Mouse (Mus musculus): ENCODE measurements around the gene Gmeb1.

DNA sequence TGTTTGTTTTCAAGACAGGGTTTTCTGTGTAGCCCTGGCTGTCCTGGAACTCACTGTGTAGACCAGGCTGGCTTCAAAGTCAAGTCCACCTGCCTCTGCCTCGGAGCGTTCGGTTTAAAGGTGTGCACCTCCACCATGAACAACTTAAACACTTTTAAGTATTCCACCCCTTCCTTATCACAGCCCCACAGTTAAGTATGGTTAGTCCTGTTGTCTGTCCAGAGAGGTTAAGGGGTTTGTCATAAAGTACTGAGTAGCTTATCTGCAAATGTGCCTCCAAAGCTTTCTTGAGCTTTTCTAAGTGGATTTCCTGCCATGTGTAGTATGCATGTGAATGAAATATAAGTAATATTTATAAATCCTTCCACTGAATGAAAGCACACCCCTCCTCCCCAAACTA, 14.5 kb upstream of the Gmeb1 start:
- TF ChIP-seq MYC (IDR thresholded peaks at IDR 0.05; ENCODE audit: low read depth, low read length) = no peak
- TF ChIP-seq CTCF (IDR thresholded peaks at IDR 0.05 in 2 of 3, conservative IDR thresholded peaks at IDR 0.05 in 1 of 3; ENCODE audit: control insufficient read depth in 1 of 3, insufficient read depth in 1 of 3, low read depth in 2 of 3, low read length in 3 of 3, poor library complexity in 1 of 3, severe bottlenecking in 1 of 3) = no peak
- TF ChIP-seq RCOR1 (IDR thresholded peaks at IDR 0.05; ENCODE audit: low read depth, low read length) = no peak
- no peak for TF ChIP-seq NRF1 (IDR thresholded peaks at IDR 0.05; ENCODE audit: insufficient read depth, low read depth, low read length, poor library complexity, severe bottlenecking)
- TF ChIP-seq USF1 (IDR thresholded peaks at IDR 0.05; ENCODE audit: low read depth, low read length) = no peak

Data from MEL (cell line).